Mouse (Mus musculus): ENCODE results near the gene Ncbp2. TPM values are rescaled to one million over a fixed set of nuclear protein-coding genes. Genes with fewer than 3 reads are reported as not detected.

Gene Ncbp2
- polyA plus RNA-seq, 1 experiment from 2014 or later, result 89.0 TPM

- Histone ChIP-seq H3K27ac (replicated peaks) (no peak overlapping the region), H3K9ac (no peak overlapping the region), H3K4me3 (no peak overlapping the region), H3K27me3 (no peaks in the 10 kb centered on the region), H3K9me3 (no peaks in the 10 kb centered on the region), H3K36me3 (no peaks in the 10 kb centered on the region), H3K4me1 (replicated peaks) (no peaks in the 10 kb centered on the region), H3K4me2 (no peak overlapping the region)
- 91% methylated on average over 6 of the region's 6 CpGs for WGBS
- ATAC-seq (ENCODE audit: low FRiP score, low read depth), result no peak
Observed at GRCm38 (mm10) chr16:31924368-31924767, 23.9 kb upstream of the Ncbp2 start.

GRCm38 (mm10) chr16:31926091-31926490 lies 22.2 kb upstream of the Ncbp2 start:
- no peak overlapping the region for H3K27ac ChIP-seq (replicated peaks)
- H3K9ac ChIP-seq, result no peak overlapping the region
- H3K9me3 ChIP-seq, result no peaks in the 10 kb centered on the region
- no peak for ATAC-seq (ENCODE audit: low FRiP score, low read depth)
- H3K36me3 ChIP-seq, result no peaks in the 10 kb centered on the region
- no peak overlapping the region for H3K4me3 ChIP-seq
- H3K4me1 ChIP-seq (replicated peaks), result no peaks in the 10 kb centered on the region
- no peaks in the 10 kb centered on the region for H3K27me3 ChIP-seq
- 78% methylated on average over 6 of the region's 6 CpGs for WGBS
- no peak overlapping the region for H3K4me2 ChIP-seq

- no peak overlapping the region for H3K4me3 ChIP-seq
- H3K36me3 ChIP-seq, result no peaks in the 10 kb centered on the region
- no peaks in the 10 kb centered on the region for H3K27me3 ChIP-seq
- WGBS, result 84% methylated on average over 13 of the region's 13 CpGs
- H3K4me1 ChIP-seq (replicated peaks), result no peaks in the 10 kb centered on the region
- H3K4me2 ChIP-seq, result no peak overlapping the region
- ATAC-seq (ENCODE audit: low FRiP score, low read depth), result no peak
- no peaks in the 10 kb centered on the region for H3K9me3 ChIP-seq
- no peak overlapping the region for H3K9ac ChIP-seq
- no peak overlapping the region for H3K27ac ChIP-seq (replicated peaks)
Observed at GRCm38 (mm10) chr16:31926547-31927182, 21.6 kb upstream of the Ncbp2 start.

- no peak overlapping the region for H3K9ac ChIP-seq
- H3K36me3 ChIP-seq, result no peaks in the 10 kb centered on the region
- peaks cover 6% of the 10 kb centered on the region for H3K4me1 ChIP-seq (replicated peaks)
- 95% methylated on average over 5 of the region's 5 CpGs for WGBS
- no peaks in the 10 kb centered on the region for H3K27me3 ChIP-seq
- no peaks in the 10 kb centered on the region for H3K9me3 ChIP-seq
- no peak overlapping the region for H3K27ac ChIP-seq (replicated peaks)
- no peak overlapping the region for H3K4me3 ChIP-seq
- no peak overlapping the region for H3K4me2 ChIP-seq
- no peak for ATAC-seq (ENCODE audit: low FRiP score, low read depth)
Observed at GRCm38 (mm10) chr16:31927412-31927811, 20.9 kb upstream of the Ncbp2 start.

- Histone ChIP-seq H3K36me3 (no peaks in the 10 kb centered on the region), H3K9me3 (no peaks in the 10 kb centered on the region), H3K4me2 (no peak overlapping the region), H3K4me1 (replicated peaks) (peaks cover 34% of the 10 kb centered on the region), H3K4me3 (no peak overlapping the region), H3K9ac (no peak overlapping the region), H3K27me3 (no peaks in the 10 kb centered on the region), H3K27ac (replicated peaks) (no peak overlapping the region)
- WGBS, result 54% methylated on average over 17 of the region's 17 CpGs
- ATAC-seq (ENCODE audit: low FRiP score, low read depth), result no peak
Observed at GRCm38 (mm10) chr16:31931330-31931729, 17.0 kb upstream of the Ncbp2 start.

GRCm38 (mm10) chr16:31932255-31932654 lies 16.1 kb upstream of the Ncbp2 start:
- no peak overlapping the region for H3K4me3 ChIP-seq
- no peaks in the 10 kb centered on the region for H3K27me3 ChIP-seq
- H3K27ac ChIP-seq (replicated peaks), result peak overlapping the region; percentile 93
- 22% methylated on average over 5 of the region's 5 CpGs for WGBS
- no peaks in the 10 kb centered on the region for H3K9me3 ChIP-seq
- H3K4me1 ChIP-seq (replicated peaks), result peaks cover 34% of the 10 kb centered on the region
- H3K4me2 ChIP-seq, result peak overlapping the region; percentile 78; the same call in 1 of the 2 replicates
- ATAC-seq (ENCODE audit: low FRiP score, low read depth), result no peak
- no peaks in the 10 kb centered on the region for H3K36me3 ChIP-seq
- peak overlapping the region; percentile 47 for H3K9ac ChIP-seq

- Histone ChIP-seq H3K4me2 (peak overlapping the region; percentile 78), H3K4me1 (replicated peaks) (peaks cover 34% of the 10 kb centered on the region), H3K36me3 (no peaks in the 10 kb centered on the region), H3K9me3 (no peaks in the 10 kb centered on the region), H3K9ac (peak overlapping the region; percentile 47), H3K27me3 (no peaks in the 10 kb centered on the region), H3K27ac (replicated peaks) (peak overlapping the region; percentile 93), H3K4me3 (peak overlapping the region; percentile 37)
- under 1% methylated on average over 50 of the region's 50 CpGs for WGBS
- peak; percentile 97 for ATAC-seq (ENCODE audit: low FRiP score, low read depth)
Observed at GRCm38 (mm10) chr16:31932840-31933697, 15.2 kb upstream of the Ncbp2 start.

GRCm38 (mm10) chr16:31933751-31934549 lies 14.4 kb upstream of the Ncbp2 start, which contains the start of gene Pigz:
Pigz (plus strand) TSS chr16:31933851.
- peak; percentile 14; the same call in 1 of the 2 replicates for ATAC-seq (ENCODE audit: low FRiP score, low read depth)
- H3K4me2 ChIP-seq, result peak within 1 kb of the TSS; percentile 78
- H3K27me3 ChIP-seq, result no peaks in the 10 kb centered on the region
- H3K9me3 ChIP-seq, result no peaks in the 10 kb centered on the region
- peaks cover 34% of the 10 kb centered on the region for H3K4me1 ChIP-seq (replicated peaks)
- H3K27ac ChIP-seq (replicated peaks), result peak within 1 kb of the TSS; percentile 93
- H3K36me3 ChIP-seq, result no peaks in the 10 kb centered on the region
- H3K9ac ChIP-seq, result peak within 1 kb of the TSS; percentile 47
- 3% methylated on average over 42 of the region's 42 CpGs for WGBS
- H3K4me3 ChIP-seq, result peak within 1 kb of the TSS; percentile 37

- 8% methylated on average over 13 of the region's 13 CpGs for WGBS
- Histone ChIP-seq H3K9ac (peak overlapping the region; percentile 47), H3K9me3 (no peaks in the 10 kb centered on the region), H3K4me2 (peak overlapping the region; percentile 78), H3K4me1 (replicated peaks) (peaks cover 34% of the 10 kb centered on the region), H3K36me3 (no peaks in the 10 kb centered on the region), H3K27ac (replicated peaks) (peak overlapping the region; percentile 93), H3K4me3 (peak overlapping the region; percentile 37), H3K27me3 (no peaks in the 10 kb centered on the region)
- no peak for ATAC-seq (ENCODE audit: low FRiP score, low read depth)
Observed at GRCm38 (mm10) chr16:31934550-31935010, 13.7 kb upstream of the Ncbp2 start.

- Histone ChIP-seq H3K27ac (replicated peaks) (peak overlapping the region; percentile 93), H3K36me3 (no peaks in the 10 kb centered on the region), H3K4me2 (peak overlapping the region; percentile 78), H3K27me3 (no peaks in the 10 kb centered on the region), H3K4me1 (replicated peaks) (peaks cover 34% of the 10 kb centered on the region), H3K9me3 (no peaks in the 10 kb centered on the region), H3K9ac (peak overlapping the region; percentile 47), H3K4me3 (peak overlapping the region; percentile 37)
- peak; percentile 7; the same call in 1 of the 2 replicates for ATAC-seq (ENCODE audit: low FRiP score, low read depth)
- WGBS, result 4% methylated on average over 36 of the region's 36 CpGs
Observed at GRCm38 (mm10) chr16:31935091-31935979, 13.0 kb upstream of the Ncbp2 start.

- no peaks in the 10 kb centered on the region for H3K9me3 ChIP-seq
- H3K27me3 ChIP-seq, result no peaks in the 10 kb centered on the region
- no peak overlapping the region for H3K4me2 ChIP-seq
- peaks cover 34% of the 10 kb centered on the region for H3K4me1 ChIP-seq (replicated peaks)
- 88% methylated on average over 4 of the region's 4 CpGs for WGBS
- no peak overlapping the region for H3K4me3 ChIP-seq
- no peak overlapping the region for H3K27ac ChIP-seq (replicated peaks)
- ATAC-seq (ENCODE audit: low FRiP score, low read depth), result no peak
- H3K9ac ChIP-seq, result no peak overlapping the region
- no peaks in the 10 kb centered on the region for H3K36me3 ChIP-seq
Observed at GRCm38 (mm10) chr16:31936568-31936967, 11.7 kb upstream of the Ncbp2 start.

Measured in hindbrain, embryonic 15.5 days (tissue).